Comparison of ENCODE assay signal across 12 mouse cellular contexts in the genomic region with DNA sequence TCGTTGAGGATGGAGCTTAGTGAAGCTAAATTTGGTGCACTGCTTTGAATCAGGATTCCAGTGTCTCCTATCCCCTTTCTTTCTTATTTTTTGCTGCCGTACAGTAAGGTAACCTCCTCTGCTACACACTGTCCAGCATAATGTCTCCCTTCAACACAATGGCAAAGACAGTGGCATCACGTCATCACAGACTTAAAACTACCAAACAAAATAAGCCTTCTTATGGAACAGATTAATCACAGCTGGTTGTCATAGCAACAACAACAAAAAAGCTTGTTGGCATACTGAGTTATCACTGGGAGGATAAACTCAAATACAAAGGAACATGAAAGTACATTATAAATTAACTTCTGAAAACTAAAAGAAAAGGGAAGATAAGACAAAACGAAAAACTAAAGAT.
"Had no signal": no experiment of that assay in that cellular context is flagged by ENCODE, and none has a peak within 500 bp of the region (broad histone marks: within the 10 kb centered on the region; RNA-seq: fewer than 3 reads in every experiment).

No protein-coding gene starts in this region.

- DNase-seq: kidney, adult 2 months; kidney, postnatal 14 days; left cerebral cortex, postnatal 4 days; lung, adult 18-20 months; right cerebral cortex, postnatal 14 days; thymus, adult 2 months; thymus, postnatal 25 days had no signal

- H3K4me2 ChIP-seq: kidney, embryonic 15.5 days; limb, embryonic 13.5 days; neural tube, embryonic 12.5 days; stomach, embryonic 15.5 days had no signal

- H3K9ac ChIP-seq: kidney, embryonic 15.5 days; limb, embryonic 13.5 days; liver, embryonic 14.5 days; neural tube, embryonic 12.5 days; stomach, embryonic 15.5 days had no signal

- H3K9me3 ChIP-seq: kidney, embryonic 15.5 days; limb, embryonic 13.5 days; neural tube, embryonic 12.5 days; stomach, embryonic 15.5 days had no signal

- H3K27ac ChIP-seq: kidney, embryonic 15.5 days; limb, embryonic 13.5 days; liver, embryonic 14.5 days; neural tube, embryonic 12.5 days; stomach, embryonic 15.5 days had no signal

- H3K36me3 ChIP-seq: kidney, embryonic 15.5 days; limb, embryonic 13.5 days; neural tube, embryonic 12.5 days; stomach, embryonic 15.5 days had no signal

- H3K27me3 ChIP-seq: kidney, embryonic 15.5 days; limb, embryonic 13.5 days; neural tube, embryonic 12.5 days; stomach, embryonic 15.5 days had no signal

- H3K4me3 ChIP-seq: kidney, embryonic 15.5 days; limb, embryonic 13.5 days; neural tube, embryonic 12.5 days; stomach, embryonic 15.5 days had no signal

- H3K4me1 ChIP-seq: kidney, embryonic 15.5 days; limb, embryonic 13.5 days; neural tube, embryonic 12.5 days; stomach, embryonic 15.5 days had no signal
